Mouse (Mus musculus): ENCODE results near the gene Mical1.

Mical1 gene

DNA sequence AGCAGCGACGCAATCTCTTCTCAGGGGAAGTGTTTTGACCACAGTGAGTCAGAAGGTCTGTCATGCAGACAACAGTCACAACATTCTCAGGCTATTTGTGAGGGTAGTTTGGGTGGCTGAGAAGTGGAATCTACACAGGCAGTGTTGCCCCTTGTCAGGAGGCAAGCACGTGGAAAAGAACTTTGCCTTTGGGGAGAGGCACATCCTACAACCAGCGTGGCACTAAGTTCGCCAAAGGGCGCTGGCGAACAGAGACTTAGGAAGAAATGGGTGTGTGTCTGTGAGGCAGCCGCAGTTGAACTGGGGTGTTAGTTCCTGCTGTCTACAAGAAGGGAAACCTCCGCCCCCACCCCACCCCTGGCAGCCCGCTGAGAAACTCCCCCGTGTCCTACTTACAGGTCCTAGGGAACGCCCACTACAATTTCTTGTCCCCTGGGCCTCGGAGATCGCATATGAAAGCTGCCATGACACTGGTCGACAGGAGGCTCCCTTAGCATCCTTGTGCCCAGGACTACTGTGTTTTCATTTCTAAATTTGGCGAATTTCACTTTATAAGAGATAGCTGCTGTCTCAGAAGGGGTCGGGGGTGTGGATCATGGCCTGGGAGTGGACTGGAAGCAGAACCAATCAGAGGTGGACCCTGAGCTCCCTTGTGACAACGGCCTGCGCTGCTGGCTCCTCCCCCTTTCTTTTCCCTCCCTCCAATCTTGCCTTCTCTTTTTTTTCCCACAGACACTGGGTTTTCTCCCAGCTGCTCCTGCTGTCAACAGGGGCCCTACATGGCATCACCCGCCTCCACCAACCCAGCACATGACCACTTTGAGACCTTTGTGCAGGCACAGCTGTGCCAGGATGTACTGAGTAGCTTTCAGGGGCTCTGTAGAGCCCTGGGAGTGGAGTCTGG is 1.4 kb downstream of the Mical1 start:
- peak; percentile 71 for DNase-seq (ENCODE audit: extremely low spot score)

DNA sequence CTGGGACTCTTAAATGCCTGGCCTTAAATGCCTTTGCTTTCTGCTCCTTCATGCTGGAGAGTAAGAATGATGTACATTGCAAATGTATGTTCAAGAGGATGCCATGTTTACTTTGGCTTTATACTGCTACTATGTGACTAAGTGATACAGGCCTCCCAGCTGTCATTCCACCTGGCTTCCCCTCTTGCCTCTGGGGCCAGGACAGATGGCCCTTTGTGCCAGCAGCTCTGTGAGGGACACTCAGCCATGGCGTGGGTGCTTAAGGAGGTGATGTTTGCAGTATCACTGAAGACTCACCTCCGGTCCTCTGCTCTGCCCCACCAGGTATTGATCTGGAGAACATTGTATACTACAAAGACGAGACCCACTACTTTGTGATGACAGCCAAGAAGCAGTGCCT is 3.8 kb downstream of the Mical1 start:
- DNase-seq (ENCODE audit: extremely low spot score) = no peak

DNA sequence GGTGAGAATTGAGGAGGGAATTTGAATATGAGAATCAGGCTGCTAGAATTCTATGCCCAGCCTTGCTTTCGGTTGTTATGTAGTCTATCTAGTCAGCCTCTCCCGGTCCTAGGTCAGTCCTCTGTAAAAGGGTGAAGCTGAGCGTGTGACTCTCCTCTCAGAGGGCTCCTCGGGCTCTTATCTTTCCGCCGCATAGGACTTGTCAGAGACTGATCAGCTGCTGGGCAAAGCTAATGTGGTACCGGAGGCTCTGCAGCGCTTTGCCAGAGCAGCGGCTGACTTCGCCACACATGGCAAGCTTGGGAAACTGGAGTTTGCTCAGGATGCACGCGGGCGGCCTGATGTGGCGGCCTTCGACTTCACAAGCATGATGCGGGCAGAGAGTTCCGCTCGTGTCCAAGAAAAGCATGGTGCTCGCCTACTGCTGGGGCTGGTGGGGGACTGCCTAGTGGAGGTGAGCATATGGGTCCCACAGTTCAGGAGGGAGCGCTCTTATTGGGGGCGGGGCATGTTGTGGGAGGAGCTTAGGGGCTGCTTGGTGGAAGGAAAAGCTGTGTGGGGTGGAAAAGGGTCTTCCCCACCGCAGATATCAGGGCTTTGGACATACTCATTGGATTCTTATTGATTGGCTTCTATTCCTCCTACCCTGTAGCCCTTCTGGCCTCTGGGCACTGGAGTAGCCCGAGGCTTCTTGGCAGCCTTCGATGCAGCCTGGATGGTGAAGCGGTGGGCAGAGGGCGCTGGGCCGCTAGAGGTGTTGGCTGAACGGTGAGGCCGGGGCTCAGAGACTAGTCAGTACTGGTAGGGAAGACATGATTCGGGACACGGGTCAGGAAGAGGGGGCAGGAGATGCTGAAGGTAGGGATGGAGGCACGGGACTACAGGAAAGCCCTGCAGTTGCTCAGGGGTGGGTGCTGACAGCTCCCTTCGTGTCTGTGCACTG is 5.1 kb downstream of the Mical1 start:
- DNase-seq (ENCODE audit: extremely low spot score) = no peak

DNA sequence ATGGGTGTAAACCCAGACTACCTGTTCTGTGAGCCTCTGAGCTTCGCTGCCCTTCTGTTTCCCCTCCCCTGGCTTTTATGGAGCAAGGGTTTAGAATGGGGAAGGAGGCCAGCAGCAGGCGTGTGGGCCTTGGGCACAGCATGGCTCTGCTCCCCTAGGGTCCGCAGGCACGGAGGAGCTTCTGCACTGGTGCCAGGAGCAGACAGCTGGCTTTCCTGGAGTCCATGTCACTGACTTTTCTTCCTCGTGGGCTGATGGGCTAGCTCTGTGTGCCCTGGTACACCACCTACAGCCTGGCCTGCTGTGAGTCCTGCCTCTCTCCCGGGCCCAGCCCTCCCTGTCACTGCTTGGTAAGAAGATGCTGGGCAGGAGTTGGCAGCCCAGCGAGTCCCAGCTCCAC is 6.3 kb downstream of the Mical1 start:
- DNase-seq (ENCODE audit: extremely low spot score) = no peak

DNA sequence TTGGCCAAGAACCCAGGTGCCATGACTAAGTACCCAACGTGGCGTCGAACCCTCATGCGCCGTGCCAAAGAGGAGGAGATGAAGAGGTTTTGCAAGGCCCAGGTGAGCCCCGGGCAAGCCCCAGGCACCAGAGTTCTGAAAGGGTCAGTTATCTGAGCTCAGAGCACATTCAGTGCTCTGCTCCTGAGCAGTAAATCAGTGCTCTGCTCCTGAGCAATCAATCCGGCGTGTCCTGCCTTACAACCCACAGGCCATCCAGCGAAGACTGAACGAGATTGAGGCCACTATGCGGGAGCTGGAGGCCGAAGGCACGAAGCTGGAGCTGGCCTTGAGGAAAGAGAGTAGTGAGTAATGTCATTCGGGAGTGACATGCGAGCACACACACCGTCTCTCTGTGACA is 9.7 kb downstream of the Mical1 start:
- DNase-seq (ENCODE audit: extremely low spot score) = no peak

DNA sequence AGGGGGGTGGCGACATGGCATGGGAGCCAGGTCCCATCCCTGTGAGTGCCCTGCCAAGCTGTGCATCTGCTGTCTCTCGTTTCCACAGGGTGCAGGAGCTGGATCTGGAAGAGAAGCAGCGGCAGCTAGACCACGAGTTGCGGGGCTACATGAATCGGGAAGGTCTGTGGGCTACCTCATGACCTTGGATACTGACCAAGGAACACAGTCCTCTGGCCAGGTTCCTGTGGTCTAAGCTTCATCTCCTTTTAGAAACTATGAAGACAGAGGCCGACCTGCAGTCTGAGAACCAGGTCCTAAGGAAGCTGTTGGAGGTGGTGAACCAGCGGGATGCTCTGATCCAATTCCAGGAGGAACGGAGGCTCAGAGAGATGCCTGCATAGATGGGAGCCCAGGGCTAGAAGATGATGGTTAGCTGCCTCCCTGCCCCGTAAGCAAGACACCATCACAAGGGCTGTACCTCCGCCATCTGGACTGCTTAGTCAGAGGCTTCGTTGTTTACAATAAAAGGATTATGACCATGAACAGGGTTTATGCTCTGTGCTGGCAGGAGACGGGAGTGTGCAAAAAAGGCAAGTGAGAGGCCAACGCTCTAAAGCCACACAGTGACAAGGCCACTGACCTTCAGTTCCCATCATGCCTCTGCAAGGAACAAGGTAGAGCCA is 10.5 kb downstream of the Mical1 start:
- no peak for DNase-seq (ENCODE audit: extremely low spot score)

DNA sequence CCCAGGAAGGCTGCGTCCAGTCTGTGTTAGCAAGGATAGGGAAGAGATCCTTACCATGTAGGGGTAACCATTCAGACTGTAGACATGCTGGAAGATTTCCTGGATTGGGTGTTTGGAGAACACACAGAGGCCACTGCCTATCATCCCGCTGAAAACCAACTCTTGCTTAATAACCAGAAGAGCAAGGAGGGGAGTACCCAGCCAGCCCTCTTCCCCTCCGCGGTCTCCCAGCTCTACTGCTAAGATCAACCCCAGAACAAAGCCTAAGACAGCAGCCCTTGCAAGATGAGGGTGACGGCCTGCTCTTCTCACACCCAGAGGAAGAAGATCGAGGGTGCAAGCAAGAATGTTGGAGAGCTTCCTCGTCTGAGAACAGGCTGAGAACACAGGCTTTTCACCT is 12.8 kb downstream of the Mical1 start:
- DNase-seq (ENCODE audit: extremely low spot score) = no peak

DNA sequence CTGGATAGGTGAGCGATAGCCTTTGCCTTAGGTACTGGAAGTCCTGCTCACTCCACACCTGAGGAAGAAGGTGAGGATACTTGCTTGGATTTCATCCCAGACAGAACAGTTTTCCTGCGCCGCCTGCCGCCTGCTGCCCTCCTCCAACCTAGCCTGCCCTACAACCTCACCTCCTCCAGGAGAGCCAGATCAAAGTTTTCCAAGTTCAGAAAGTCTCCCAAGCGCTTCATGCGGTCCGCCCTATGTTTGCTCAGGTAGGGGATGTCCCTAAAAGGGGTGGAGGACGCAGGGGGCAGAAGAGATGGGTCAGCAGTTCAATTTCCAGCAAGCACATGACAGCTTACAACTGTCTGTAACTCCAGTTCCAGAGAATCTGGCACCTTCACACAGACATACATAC is 13.2 kb downstream of the Mical1 start:
- no peak for DNase-seq (ENCODE audit: extremely low spot score)

DNA sequence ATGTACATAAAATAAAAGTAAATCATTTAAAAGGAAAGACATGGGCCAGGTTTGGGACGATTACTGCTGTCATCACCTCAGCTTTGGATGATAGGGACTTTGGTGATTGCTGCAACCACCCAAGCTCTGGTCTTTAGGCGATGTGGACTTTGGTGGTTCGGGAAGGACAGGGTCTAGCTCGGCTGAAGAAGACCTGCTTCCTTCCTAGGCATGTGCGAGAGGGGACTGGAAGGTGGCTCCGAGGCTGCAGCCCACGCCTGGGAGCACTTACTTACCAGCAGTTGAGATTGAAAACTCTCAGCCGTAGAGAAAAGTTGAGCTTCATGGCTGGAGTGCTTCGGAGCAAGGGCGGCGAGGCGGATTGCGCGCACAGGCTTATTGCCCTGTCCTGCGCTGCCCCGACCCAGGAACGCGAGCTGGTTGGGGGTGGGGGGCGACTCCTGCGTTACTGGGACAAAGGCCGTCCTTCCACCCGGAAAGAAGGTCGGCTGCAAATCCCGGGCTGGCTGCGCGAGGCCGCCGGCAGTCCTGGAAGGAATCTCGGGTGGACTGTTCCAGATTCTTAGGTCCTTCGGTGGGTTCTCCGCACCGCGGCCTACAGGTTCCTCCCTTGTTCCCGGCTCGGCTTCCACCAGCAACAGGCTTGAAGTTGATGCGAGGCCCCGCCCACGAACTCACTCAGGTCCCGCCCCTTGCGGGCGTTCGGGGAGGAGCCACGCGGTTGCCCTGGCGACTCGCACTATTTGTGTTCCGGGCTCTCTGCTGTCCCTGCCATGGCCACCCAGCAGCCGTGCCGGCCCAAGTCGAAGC is 13.8 kb downstream of the Mical1 start, which contains the start of the genes Smpd2 and Ppil6:
TSS of gene Smpd2 (minus strand) at position 662 of the 810 bp plus-strand sequence.
TSS of gene Ppil6 (plus strand) at position 732 of the 810 bp plus-strand sequence.
- DNase-seq (ENCODE audit: extremely low spot score) = peak; percentile 98

DNA sequence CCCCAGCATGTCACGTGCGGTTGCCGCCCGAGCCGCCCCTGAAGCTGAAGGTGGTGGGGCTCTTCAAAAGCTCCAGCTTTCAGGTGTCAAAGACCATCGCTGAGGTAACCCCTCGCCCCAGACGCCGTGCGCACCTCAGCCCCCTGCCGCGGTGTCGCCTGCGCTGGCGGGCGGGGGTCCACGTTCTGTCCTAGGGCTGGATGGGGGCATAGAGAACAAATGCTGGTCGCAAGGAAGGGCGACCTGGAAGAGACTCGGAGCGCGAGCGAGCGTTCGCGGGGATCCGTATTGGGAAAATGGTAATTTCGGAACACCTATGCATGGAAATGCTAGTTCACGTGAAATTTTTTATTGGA is 14.4 kb downstream of the Mical1 start:
- DNase-seq (ENCODE audit: extremely low spot score) = no peak

DNA sequence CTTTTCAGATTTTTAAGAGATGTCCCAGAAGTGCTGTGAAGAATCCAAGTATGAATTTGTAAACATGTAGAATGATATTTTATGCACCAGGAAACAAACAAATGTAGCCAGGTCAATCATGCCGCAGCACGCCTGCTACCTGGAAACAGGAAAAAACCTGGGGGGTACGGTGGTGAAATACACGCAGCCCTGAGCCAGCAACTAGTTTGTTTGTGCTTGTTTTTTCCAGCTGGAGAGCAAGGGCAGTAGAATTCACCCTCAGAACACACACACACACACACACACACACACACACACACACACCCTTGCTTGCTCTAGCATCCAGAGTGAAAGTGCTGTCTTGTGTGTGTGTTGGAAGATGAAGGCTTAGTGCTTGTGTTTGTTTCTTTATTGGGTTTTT is 15.0 kb downstream of the Mical1 start:
- no peak for DNase-seq (ENCODE audit: extremely low spot score)

DNA sequence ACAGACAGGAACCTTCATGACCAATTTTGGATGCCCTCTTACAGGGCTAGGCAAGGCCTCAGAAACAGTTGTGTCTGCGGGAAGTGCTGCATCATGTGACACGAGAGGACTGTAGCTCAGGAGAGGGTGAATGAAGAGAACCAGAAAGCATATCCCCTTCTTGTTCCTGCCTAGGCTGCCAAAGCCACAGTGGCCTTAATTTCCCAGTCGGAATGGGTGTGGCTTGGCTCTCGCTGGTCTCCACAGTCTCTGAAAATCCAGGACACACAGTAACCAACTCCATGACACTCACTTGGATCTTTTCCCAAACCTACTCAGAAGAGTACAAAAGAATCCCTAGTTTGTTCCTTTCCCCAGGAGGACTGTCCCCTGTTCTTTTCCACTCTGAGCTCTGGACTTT is 24.8 kb downstream of the Mical1 start:
- DNase-seq (ENCODE audit: extremely low spot score) = no peak

DNA sequence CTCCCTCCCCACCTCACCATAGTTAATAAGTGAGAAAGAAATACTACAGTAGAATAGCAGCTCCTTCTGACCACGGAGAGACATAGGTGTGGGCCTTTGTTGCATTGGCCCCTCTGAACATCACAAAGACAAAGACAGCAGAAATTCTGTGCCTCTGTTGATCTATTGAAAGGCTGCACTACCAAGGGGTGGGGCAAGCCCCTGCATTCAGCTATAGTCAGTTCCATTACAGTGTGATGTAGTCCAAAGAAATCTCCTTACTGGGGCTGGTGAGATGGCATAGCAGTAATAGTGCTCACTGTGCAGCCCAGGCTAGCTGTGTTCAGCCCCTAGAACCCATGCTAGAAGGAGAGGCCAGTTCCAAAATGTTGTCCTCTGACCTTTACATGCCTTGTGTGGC is 28.9 kb downstream of the Mical1 start:
- DNase-seq (ENCODE audit: extremely low spot score) = no peak

DNA sequence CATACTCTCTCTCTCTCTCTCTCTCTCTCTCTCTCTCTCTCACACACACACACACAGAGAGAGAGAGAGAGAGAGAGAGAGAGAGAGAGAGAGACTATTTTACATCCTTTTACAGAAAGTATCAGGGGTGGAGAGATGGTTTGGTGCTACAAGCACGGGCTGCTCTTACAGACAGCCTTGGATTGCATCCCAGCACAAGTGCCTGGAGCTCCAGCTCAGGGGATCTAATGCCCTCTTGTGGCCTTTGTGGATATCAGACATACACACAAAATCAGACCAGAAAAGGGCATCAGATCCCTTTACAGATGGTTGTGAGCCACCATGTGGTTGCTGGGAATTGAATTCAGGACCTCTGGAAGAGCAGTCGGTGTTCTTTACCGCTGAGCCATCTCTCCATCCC is 29.3 kb downstream of the Mical1 start:
- peak; percentile 65 for DNase-seq (ENCODE audit: extremely low spot score)

DNA sequence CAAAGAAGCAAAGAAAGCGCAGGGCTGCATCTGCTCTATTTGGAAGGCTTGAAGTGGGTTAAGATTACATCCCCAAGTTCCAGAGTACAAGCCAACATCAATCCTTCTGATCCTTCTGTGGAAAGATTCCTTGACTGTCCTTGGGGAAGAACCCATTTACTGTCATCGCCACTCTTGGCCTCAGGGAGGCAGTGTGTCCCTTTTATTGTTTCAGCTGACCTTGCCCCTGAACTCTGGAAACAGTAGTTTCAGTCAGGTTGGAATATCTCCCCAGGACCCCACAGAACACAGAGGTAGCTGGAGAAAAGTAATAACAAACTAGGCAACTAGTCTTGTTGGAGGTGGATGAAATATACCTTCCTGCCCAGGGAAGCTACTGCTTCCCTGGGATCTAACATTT is 33.0 kb downstream of the Mical1 start:
- DNase-seq (ENCODE audit: extremely low spot score) = no peak

DNA sequence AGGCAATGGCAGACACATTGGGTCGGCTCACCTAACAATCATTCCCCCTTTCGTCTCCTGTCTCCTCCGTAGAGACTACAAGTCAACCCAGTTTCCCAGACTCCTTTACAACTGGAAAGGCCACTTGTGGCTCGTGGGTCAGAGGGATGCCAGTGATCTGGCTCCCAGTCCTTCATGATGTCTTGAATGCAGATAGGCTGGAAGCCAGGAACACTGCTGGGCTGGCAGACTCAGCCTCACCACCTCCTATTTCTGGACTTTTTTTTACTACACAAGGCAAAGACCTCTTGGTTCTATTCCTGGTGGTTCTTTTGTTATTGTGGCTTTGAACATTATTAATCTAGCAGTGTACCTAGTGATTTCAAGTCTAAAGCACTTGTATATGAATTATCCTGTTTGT is 38.2 kb downstream of the Mical1 start:
- DNase-seq (ENCODE audit: extremely low spot score) = no peak

DNA sequence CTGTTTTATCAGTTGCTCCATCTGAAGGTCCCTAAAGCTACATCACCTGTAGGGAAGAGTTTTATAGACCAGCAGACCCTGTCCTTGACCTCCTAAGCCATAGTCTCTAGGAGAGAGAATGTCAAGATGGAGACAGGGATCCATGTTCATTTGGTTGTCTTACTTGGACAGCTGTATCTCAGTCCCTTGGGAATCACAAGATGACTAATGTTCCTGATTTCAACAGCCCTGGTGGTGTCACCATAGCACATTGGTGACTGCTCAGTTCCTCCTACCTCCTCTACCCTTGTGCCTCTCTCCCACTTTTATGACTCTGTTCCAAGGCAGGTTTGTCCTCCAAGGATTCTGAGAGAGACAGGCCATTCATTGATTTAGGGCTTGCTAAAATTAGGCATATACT is 38.8 kb downstream of the Mical1 start:
- no peak for DNase-seq (ENCODE audit: extremely low spot score)

DNA sequence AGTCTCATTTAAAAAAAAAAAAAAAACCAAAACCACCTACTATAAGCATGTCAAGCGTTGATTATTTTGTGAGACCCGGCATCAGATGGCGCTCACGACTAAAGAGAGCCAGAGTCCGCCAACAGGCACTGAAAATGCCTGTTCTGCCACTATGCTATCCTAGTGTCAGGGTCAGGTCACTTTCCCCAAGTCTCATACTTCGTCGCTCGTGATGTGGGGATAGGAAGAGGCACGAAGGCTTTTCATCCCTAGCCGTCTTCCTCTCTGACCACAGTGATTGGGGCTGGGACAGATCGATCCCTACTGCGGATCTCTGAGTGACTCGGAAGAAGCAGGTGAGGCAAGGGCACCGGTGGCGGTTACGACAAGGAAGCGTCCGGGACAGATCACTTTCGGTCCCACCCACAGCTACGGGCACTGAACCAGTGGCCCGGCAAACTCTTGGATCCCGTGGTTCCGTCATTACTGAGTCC is 42.4 kb downstream of the Mical1 start:
- DNase-seq (ENCODE audit: extremely low spot score) = no peak

DNA sequence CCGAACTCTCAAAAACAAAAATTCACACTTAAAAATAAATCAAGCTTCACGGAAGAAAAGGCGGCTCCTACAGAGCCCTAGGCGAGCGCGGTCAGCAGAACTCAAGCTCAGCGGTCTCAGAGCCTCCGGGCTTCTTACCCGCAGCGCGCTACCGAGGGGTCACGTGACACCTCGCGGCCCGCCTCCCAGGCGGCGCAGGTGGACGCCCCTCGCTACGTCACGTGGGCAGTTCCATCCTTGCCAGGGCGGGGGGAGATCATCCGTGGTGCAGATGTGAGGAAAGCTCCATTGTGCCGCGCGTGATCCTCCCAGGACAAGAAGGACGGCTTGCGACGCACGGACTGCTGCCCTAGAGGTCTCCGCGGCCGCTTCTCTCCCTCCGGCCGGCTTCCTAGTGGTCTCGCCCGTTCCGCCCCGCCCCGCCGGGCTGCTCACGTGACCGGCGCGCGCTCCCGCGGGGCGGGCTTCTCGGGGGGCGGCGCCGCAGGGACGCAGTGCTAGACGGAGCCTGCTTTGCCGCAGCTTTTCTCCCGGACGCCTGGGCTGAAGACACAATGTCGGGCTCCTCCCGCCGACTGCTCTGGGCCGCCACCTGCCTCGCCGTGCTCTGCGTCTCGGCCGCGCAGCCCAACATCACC is 43.0 kb downstream of the Mical1 start, which contains the start of gene Cd164:
TSS of gene Cd164 (plus strand) at position 434 of the 638 bp plus-strand sequence.
- DNase-seq (ENCODE audit: extremely low spot score) = peak; percentile 93

DNA sequence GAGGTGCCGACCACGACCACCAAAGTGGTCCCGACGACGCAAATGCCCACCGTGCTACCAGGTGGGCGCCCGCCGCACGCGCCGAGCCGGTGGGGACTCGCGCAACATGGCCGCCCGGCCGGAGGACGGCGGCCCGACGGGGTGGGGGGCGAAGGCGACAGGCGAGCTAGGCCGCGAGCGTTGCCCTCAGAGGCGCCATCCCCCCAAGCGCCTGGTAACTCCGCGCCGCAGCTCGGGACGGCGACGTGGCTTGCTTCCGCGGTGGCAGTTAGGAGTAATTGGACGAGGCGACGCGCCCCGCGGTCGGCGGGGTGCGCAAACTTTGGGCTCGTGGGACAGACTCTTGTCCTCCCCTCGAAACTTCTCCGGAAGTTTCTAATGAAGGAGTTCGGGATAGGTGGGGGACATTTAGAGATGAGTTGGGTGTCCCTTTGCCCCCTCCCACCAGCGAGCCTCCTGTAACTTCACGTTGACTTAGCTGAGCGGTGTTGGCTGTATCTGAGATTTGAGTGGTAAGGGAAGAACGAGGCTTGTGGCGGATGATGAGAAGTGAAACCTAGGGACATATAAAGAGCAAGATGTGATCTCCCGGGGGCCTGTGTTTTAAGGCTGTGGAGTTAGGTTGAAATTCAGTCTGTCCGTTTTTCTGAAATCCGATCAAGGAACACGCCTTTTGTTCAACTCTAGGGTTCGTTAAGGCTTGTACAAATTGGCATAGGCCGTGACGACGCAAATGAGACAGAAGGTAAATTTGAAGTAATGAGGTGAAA is 43.7 kb downstream of the Mical1 start:
- DNase-seq (ENCODE audit: extremely low spot score) = no peak

Measured in embryo, embryonic 9.5 days (tissue).